Mouse (Mus musculus): ENCODE data around the gene Smad5.

DNA sequence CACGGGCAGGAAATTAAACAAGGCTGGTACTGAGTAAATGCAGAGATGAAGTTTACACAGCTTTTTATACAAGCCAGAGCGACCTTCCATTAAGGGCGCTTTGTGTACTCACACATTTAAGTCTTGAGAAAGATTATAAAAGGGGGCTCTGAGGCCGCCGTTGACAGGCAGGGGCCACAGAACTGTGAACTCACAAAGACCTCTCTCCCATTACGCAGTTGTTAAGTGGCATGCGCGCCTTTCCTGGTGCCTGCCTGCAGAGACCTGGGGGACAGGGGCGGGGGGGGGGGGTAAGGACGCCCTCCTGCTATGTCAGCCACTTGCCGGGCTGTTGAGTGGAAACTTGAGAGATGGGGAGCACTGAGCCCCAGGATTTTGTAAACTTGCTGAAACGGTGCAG lies 54.4 kb downstream of the Smad5 start:
- TF ChIP-seq POLR2A (IDR thresholded peaks at IDR 0.05; ENCODE audit: borderline replicate concordance, insufficient read depth, low read length) (no peak), CTCF (IDR thresholded peaks at IDR 0.05; ENCODE audit: borderline replicate concordance, insufficient read depth, low read depth, low read length) (no peak)

Measured in cerebellum, adult 2 months (tissue).